Mouse (Mus musculus): ENCODE results near the gene Nav1.

The Nav1 gene

DNA sequence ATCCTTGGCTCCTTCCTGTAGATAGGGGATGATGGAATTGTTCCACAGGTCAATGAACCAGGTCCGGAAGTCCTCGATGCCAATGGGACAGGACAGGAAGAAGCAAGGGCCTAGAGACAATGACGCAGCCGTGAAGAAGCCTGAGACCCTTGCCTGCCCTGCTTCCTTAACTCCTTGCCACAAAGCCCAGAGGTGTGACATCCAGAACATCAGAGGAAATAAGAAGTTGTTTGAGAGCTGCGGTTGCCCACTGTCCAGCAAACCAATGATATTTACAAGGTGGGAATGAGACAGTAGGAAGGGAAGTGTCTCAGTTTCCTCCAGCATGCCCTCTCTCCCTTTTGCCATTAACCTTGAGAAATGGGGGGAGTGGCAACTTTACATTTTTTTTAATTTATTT is 158.2 kb downstream of the Nav1 start:
- DNase-seq (ENCODE audit: low spot score in 2 of 2) = no peak

DNA sequence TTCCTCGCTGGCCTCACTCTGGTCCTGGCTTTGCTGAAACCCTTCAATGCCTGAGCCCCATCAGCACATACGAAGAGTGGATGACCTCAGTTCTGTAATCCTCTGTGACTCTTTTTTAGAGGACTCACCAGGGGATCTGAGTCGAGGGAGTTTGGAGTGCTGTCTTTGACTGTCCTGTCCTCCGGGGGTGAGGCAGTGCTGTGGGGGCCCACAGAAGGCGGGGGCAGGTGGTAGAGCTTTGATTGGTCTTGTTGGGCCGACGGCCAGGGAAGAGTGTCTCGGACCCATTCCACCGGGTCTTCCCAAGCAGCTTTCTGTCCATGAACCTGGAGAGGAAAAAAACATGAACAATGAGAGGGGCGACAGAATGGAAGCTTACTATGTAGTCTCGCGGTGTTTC is 163.6 kb downstream of the Nav1 start:
- no peak for DNase-seq (ENCODE audit: low spot score in 2 of 2)

DNA sequence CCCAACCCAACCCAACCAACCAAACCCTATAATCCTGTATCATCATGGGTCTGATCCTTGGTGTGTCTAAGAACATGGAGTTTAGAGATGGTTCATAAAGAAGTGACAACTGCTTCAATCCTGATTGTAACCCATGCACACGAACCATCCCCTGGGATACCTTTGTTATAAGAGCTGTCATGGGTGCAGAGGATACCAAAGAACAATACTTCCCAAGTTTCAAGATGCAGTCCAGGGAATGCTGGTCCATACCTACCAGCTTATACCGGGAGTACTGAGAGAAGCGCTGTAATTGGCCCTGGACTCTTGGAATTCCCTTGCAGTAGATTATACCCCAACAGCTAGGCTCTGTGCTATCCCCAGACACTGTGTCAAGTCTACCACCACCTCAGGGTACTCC is 165.2 kb downstream of the Nav1 start:
- DNase-seq (ENCODE audit: low spot score in 2 of 2) = no peak

DNA sequence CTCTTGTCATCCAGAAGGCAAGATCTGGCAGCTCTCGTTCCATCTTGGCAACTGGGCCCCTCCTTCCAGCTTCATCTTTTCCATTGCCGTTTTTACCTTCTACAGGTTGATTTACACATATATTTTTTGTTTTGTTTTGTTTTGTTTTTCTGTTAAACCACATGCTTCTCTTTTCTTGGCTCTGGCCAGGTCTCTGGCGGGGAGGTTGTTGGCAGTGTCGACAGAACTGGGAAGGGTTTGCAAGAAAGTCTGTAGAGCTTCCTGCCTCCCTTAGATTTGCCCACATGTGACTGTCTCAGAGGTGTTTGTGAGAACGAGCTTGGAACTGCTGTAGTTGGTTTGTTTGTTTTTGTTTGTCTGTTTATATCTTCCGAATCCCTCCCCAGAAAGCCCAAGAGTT is 166.1 kb downstream of the Nav1 start:
- DNase-seq (ENCODE audit: low spot score in 2 of 2) = no peak

DNA sequence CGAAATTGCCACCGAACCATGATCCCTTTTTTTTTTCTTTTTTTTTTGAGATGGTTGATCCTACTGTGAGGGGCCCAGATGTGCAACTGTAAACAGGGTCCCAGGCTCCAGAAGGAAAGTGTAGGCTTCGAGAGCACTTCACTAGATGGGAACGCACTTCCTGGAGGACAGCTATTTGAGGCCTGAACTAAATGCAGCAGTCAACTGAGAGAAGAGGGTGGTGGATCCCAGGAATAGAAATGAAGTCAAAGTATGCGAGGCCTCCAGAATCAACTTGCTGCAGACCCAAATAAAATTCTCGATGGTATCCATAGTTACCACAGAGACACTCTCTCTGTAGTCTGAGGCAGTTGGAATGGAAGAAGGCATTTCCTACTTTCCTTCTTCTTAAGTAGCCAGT is 168.3 kb downstream of the Nav1 start:
- DNase-seq (ENCODE audit: low spot score in 2 of 2) = no peak

DNA sequence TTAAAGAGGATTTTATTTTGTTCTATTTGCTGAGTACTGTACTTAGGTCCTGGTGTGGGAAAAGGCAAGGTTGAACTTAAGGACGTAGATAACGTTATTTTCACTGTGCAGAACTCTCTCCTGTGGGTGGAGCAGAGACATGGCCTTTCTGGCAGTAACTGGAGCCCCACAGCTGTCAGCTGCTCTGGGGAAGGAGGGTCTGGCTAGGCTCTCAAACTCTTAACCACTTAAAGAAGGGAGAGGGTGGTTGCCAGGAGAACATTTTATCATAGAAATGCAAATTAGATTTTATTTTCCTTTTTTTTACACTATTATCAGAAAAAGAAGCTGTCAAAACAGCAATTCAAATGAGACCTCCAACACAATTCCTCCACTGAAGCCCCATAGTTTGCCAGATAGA is 171.3 kb downstream of the Nav1 start:
- DNase-seq (ENCODE audit: low spot score in 2 of 2) = no peak

DNA sequence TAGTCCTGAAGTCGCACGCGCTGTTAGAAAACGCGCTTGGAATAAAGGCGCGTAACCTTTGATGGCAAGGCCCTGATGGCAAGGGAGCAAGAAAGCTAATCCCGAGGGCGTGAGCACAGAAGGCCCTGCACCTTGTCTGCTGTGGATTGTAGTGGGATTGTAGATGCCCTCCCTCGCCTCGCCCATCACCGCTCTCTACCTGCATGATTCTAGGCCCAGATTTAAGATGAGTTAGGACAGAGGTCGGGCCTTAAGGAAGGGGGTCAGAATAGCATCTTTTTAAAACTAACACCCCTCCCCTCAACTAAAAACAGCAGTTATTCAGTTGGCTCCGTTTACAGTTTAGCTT is 176.5 kb downstream of the Nav1 start:
- no peak for DNase-seq (ENCODE audit: low spot score in 2 of 2)

DNA sequence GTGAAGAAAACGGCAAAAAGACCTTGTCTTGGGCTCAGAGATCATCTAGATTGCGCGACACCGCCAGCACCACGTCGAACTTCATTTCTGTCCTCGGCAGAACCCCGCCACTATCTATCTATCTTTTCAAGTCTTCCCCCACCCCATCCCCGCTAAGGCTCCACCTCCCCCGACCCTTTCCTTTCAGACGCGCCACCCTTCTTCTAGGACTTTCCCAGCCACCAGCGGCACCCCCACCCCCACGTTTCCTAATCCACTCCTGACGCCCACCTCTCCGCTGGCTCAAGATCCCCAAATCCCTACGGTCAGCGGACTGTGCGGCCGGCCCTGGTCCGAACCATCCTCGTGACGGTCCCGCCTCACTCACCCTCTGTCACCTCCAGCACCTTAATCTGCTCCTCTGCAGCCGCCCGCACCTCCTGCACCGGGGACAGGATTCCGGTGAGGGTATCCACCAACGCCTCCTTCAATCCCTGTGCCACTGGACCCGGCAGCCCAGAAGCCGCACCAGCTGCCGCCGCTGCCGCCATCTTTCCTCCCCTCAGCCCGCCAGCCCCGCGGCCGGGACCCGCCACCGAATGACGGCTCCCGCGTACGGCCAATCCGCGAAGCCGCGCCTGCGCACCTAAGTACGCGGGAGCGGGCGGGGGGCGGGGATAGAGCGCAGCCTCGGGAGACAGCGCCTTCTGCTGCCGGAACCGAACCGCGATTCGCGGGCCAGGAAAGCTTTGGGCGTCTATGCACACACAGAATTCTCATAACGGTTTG is 177.0 kb downstream of the Nav1 start, which contains the start of gene Ipo9:
Gene Ipo9 (minus strand): TSS at position 599 of the 768 bp plus-strand sequence.
- peak; percentile 77 to 87 for DNase-seq (ENCODE audit: low spot score in 2 of 2)

DNA sequence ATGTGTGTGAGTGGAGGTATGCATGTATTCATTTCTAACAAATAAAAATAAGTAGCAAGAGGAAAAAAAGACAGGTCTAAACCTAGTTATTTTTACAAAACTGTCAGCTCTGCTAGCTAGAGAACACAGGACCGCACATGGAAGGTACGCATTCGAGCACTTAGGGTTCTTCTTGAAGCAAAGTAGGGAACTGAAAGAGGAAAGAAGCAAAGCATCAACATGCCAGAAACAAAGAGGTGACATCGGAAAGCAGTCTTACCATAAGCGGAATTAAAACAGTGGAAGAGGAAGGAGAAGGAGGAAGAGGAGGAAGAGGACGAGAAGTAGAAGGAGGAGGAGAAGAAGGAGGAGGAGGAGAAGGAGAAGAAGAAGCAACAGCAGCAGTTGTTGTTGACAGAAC is 179.7 kb downstream of the Nav1 start:
- DNase-seq (ENCODE audit: low spot score in 2 of 2) = no peak

DNA sequence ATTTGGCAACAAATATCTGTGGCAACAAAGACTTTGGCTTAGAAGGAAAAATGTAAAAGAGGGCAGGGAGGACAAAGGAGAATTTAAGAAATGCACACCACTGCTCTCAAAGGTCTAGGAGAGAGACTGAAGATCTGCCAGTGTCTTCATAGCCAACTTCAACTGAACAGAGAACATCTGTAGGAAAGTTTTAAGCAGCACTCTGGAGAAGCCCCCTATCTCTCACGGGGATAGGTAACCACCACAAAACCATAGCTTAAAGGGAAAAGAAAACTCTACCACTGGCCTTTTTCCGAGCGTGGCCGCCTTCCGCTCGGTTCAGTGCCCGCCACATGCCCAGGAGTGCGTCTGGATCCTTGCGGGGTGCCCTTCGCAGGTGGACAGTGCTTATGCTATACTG is 180.4 kb downstream of the Nav1 start:
- no peak for DNase-seq (ENCODE audit: low spot score in 2 of 2)

DNA sequence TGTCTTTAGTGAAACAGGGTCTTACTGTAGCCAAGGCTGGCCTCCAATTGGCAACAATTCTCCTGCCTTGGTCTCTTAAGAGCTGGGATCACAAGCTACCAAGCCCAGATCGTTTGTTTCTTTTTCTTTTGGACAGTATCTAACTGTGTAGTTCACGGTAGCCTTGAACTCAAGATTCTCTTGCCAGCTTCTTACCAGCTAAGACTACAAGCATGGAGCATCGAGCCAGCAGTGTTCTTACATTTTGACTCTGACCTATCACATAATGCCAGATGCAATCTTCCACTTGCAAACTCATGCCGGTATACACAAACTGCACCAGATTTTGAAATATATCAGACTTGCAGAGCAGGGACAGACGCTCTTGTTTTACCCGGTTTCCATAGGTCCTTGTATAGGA is 184.3 kb downstream of the Nav1 start:
- DNase-seq (ENCODE audit: low spot score in 2 of 2) = no peak

DNA sequence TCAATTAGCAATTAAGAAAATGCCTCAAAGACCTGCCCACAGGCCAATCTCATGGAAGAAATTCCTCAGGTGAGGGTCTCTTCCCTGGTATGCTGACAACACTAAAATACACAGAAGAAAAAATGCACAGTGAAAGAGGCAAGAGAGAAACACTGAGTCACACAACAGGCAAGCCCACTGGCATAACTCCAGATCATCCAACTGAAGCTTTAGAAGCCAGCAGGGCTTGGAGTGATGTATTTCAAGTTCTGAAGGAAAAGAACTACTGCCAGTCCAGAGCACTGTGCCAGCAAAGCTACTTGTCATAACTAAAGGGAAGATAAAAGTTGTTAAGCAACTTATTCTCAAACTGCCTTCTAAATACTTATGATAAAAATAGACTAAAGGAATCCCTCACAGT is 193.1 kb downstream of the Nav1 start:
- no peak for DNase-seq (ENCODE audit: low spot score in 2 of 2)

DNA sequence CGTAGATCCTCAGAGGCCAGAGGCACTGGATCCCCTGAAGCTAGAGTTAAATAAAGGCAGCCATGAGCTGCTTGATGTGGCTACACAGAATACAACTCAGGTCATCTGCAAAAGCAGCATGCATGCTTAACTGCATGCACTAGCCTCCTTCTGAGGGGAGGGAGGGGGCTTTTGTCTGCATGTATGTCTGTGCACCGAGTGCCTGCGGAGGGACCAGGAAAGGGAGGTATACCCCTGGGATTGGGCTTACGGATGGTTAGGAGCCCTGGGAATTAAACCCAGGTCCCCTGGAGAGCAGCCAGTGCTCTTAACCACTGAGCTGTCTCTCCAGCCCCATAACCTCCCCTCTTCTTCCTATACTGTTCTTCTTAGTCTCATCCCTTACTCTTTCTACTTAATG is 195.0 kb downstream of the Nav1 start:
- DNase-seq (ENCODE audit: low spot score in 2 of 2) = no peak

DNA sequence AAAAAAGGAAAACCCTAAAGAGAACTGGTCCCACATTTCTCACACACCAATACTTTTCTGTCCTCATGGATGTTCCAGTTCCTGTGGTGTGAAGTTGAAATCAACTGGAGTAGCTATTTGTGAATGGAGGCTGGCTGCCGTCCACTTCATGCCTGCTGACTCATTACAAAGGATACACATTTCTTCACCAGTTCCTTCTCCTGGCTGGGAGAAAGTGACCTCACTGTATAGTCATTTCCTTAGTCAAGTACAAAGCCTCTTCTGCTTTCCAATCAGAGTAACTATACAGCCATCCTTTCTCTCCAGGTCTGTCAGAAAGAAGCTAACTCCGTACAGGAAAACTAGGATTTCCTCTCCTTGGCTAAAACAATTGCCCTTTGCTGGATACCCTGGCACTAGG is 196.1 kb downstream of the Nav1 start:
- no peak for DNase-seq (ENCODE audit: low spot score in 2 of 2)

DNA sequence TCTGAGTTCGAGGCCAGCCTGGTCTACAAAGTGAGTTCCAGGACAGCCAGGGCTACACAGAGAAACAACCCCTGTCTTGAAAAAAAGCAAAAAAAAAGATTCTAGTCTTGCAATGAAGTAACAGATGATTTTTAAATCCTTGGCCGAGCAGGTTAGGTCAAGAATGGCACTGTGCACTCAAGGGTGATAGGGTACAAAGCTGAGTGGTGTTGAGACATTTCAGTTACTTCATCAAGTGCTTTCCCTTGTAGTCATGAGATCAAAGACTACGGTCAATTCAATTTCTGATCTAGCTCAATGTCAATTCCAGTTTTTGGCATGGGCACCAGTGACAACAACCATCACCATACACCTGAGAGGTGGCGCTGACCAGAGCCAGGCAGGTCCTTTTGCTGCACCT is 198.1 kb downstream of the Nav1 start:
- no peak for DNase-seq (ENCODE audit: low spot score in 2 of 2)

DNA sequence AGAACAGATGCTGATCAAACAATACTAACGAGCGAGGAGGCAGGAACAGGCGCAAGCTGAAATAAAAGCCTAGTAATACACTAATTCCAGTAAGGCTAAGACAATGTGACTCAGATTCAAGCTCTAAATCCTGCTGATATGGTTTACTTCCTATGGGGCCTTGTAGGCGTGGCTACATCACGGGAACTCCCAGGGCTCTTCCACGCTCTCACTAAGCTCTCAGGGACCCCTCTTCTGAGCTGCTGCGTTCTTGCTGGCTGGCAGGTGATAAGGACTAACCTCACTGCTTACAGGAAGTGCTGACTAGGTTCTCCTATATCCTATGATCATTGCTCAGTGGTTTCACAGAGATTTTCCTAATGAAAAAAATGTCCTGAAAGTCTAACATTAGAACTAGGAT is 201.7 kb downstream of the Nav1 start:
- DNase-seq (ENCODE audit: low spot score in 2 of 2) = no peak

DNA sequence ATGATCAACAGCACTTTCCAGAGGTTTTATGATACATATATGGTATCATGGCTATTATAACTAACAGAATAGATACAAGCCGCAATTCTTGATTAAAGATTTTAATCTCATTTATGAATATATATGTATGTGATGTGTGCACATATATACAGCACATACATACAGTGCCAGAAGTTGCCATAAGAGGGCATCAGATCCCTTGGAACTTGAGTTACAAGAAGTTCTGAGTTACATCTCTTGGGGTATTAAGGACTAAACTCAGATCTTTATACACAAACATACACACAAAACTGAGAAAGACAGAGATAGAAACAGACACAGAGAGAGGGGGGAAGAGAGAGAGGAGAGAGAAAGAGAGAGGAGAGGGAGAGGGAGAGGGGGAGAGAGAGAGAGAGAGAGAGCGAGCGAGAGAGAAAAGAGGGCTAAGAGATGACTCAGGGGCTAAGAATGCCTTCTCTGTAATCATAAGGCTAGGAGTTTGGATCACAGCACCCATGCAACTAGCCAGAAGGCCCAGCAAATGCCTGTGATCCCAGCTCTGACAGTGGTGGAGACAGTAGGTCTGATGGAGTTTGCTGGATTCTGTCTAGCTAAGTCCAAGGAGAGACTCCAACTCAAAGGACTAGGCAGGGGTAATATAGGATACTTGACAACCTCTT is 205.5 kb downstream of the Nav1 start:
- DNase-seq (ENCODE audit: low spot score in 2 of 2) = no peak

DNA sequence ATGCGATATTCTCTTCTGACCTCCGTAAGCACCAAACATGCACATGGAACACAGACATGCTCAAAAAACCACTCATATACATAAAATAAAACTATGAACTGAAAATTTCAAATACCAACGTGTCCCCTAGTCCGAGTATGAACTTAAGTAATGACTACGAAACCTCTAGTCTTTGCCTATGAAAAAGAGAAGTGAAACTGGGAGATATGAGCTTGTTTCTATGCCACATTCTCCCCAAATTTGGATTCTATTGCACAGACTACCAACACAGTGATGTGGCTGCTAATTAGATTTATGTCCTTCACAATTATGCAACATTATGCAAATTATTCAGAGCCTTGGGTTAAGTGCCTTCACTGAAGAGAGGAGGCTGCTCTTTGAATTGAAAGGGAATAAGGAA is 207.6 kb downstream of the Nav1 start:
- no peak for DNase-seq (ENCODE audit: low spot score in 2 of 2)

DNA sequence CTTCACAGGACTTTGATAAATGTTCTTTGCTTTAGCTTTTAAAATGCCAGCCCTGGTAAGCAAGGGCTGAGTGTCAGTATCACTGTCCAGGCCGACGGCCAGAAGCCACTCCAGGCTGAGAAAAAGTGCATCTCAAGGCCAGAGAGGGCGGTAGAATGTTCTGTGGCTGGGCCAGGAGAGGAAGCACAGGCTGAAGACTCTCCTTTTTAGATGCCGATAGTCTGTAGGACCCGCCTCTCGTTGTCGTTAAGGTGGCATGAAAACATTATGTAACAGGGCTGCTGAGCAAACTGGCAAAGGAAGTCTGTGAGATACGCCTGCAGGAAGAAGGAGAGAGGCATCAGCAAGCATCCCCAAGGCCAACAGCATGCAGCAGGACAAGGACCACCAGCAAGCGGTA is 221.9 kb downstream of the Nav1 start:
- no peak for DNase-seq (ENCODE audit: low spot score in 2 of 2)
